Mouse (Mus musculus) embryonic facial prominence, embryonic 14.5 days (tissue): ENCODE measurements at regions not wholly inside any gene's neighbourhood (a gene's known extent, or its start where the extent isn't known, plus 50 kb on each side); places are given as distances from the start of the nearest gene placed in this dataset.

Source experiments
- ATAC-seq: fragments of 200-750 bp; cut with Nextera tagmentation; 2 replicates; pipeline ENCODE4 v1.8.0; 2017; ENCODE audit warnings: low read depth, moderate number of reproducible peaks, moderate TSS enrichment
- DNase-seq: peaks from one replicate; pipeline ENCODE4 v3.0.0-alpha.2; 2015; ENCODE audit warnings: low spot score
- H3K27ac ChIP-seq: fragments of 300-500 bp; sonication (generic); replicated peaks from 2 replicates; pipeline ENCODE4 v1.5.1; 2014; ENCODE audit warnings: low read depth, mild to moderate bottlenecking, low read length, moderate library complexity
- H3K27me3 ChIP-seq: fragments of 300-500 bp; sonication (generic); replicated peaks from 2 replicates; pipeline ENCODE4 v1.6.1; 2014; ENCODE audit warnings: low read length; ENCODE audit not compliant: control insufficient read depth, insufficient read depth
- H3K36me3 ChIP-seq: fragments of 300-500 bp; sonication (generic); 2 replicates; pipeline ENCODE4 v1.6.1; 2014; ENCODE audit warnings: low read length, mixed read lengths; ENCODE audit not compliant: control insufficient read depth, insufficient read depth
- H3K4me1 ChIP-seq: fragments of 300-500 bp; sonication (generic); 2 replicates; pipeline ENCODE4 v1.6.1; 2014; ENCODE audit warnings: antibody characterized with exemption, low read length; ENCODE audit not compliant: control insufficient read depth, insufficient read depth
- H3K4me2 ChIP-seq: fragments of 300-500 bp; sonication (generic); 2 replicates; pipeline ENCODE4 v1.6.1; 2014; ENCODE audit warnings: low read depth, mild to moderate bottlenecking, low read length, moderate library complexity, mixed read lengths
- H3K4me3 ChIP-seq: fragments of 300-500 bp; sonication (generic); 2 replicates; pipeline ENCODE4 v1.5.1; 2014; ENCODE audit warnings: low read depth, mild to moderate bottlenecking, low read length
- H3K9ac ChIP-seq: fragments of 300-500 bp; sonication (generic); 2 replicates; pipeline ENCODE4 v1.6.1; 2014; ENCODE audit warnings: low read depth, mild to moderate bottlenecking, low read length, moderate library complexity, mixed read lengths
- H3K9me3 ChIP-seq: fragments of 300-500 bp; sonication (generic); 2 replicates; pipeline ENCODE4 v1.6.1; 2016; ENCODE audit warnings: low read length; ENCODE audit not compliant: control insufficient read depth
- WGBS: fragments of 180-500 bp; shearing (Covaris S2); extraction: QIAGEN DNeasy Blood & Tissue Kit; methylation state at CpG from one replicate; pipeline ENCODE4 v1.1.7; 2014; 5-methylcytosine and 5-hydroxymethylcytosine counted together

DNA sequence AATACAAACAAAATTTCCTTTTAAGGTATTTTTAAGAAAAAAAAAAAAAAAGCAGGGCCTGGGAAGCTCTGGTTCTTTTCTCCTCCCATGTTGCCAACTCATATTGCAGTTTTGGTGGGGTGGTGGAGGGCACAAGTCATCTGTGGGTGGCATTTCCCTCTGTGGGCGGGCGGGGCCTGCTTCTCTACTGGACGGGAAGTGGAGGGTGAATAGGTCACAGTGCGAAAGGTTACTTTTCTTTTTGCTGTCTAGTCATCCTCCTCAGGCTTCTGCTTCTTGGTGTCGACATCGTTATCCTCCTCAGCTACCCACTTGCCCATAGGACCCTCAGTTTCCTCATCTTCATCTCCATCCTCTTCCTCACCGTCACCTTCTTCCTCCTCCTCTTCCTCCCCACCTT, 55.3 kb upstream of the Plcb1 start:
- H3K27me3 ChIP-seq = no peaks in the 10 kb centered on the region
- H3K4me1 ChIP-seq = no peaks in the 10 kb centered on the region
- no peaks in the 10 kb centered on the region for H3K36me3 ChIP-seq
- no peaks in the 10 kb centered on the region for H3K9me3 ChIP-seq
- DNase-seq (no peak), ATAC-seq (no peak)
- WGBS = 73% methylated on average over 7 of the region's 7 CpGs
- no peak overlapping the region for H3K9ac ChIP-seq
- no peak overlapping the region for H3K4me3 ChIP-seq
- no peak overlapping the region for H3K27ac ChIP-seq
- no peak overlapping the region for H3K4me2 ChIP-seq

DNA sequence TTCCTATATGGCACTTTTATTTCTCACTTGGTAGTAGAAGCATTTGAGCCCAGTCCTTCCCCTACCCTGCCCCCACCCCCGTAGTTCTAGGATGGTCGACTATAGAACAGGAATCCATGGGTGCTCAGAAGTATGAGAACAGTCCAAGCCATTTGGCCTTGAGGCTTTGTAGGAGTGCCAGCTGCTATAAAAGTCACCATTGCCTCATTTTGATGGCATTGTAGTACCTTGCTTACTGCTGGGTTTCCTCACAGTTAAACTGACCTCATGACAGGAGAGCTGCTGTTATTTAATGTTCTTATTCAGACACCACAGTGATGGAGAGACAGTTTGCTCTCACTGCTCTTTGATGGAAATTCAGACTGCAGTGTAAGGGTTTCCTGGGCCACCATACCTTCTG, 59.2 kb upstream of the Plcb1 start:
- 68% methylated on average over 2 of the region's 2 CpGs for WGBS
- Histone ChIP-seq H3K4me2 (no peak overlapping the region), H3K9me3 (no peaks in the 10 kb centered on the region), H3K4me3 (no peak overlapping the region), H3K27ac (no peak overlapping the region), H3K36me3 (no peaks in the 10 kb centered on the region), H3K4me1 (no peaks in the 10 kb centered on the region), H3K27me3 (no peaks in the 10 kb centered on the region), H3K9ac (no peak overlapping the region)
- DNase-seq = no peak
- no peak for ATAC-seq

DNA sequence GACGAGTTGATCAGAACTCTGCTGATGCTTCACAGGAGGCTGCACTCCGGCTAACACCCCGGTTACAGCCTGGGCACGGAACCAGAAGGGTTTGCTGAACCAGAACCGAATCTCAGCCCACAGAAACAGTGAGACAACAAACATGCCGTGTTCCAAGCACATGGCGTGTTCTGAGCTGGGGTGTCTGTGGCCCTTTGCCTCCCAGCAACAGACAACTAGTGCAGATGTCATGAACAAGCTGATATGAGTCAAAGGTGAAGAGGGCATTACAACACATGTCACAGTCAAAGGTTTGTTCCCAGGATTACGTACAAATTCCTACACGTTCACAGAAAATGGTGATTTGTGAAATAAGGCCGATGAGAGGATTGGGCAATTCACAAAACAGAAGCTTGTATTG, 61.8 kb upstream of the Plcb1 start:
- no peak overlapping the region for H3K4me2 ChIP-seq
- no peak overlapping the region for H3K4me3 ChIP-seq
- no peak overlapping the region for H3K27ac ChIP-seq
- H3K9me3 ChIP-seq = no peaks in the 10 kb centered on the region
- no peaks in the 10 kb centered on the region for H3K36me3 ChIP-seq
- no peaks in the 10 kb centered on the region for H3K27me3 ChIP-seq
- H3K4me1 ChIP-seq = no peaks in the 10 kb centered on the region
- no peak for DNase-seq
- ATAC-seq = no peak
- 58% methylated on average over 10 of the region's 10 CpGs for WGBS
- H3K9ac ChIP-seq = no peak overlapping the region

DNA sequence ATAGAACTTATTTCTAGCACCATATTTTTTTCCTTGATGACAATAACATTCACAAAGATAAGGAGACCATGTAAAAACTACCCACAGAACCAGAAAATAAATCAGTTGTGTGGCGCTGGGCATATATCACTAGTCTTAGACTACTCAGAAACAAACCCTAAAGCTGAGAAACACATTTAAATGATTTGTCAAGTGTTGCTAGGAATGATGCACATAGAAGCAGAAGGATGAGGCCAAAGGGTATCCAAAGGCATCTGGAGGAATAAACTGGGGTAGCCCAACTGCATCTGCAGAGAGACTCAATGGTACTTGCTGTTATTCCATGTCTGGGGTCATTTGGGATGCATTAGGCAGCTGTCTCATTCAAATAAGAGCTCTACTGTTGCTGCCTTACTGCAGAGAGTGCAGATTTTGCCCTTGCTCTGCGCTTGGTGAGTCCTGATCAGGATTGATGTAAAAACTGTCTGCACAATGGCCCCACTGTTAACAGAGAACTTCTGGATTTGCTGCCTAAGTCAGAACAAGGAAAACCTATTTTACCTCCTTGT, 68.0 kb upstream of the Plcb1 start:
- no peak overlapping the region for H3K4me3 ChIP-seq
- no peaks in the 10 kb centered on the region for H3K36me3 ChIP-seq
- no peaks in the 10 kb centered on the region for H3K4me1 ChIP-seq
- H3K9ac ChIP-seq = no peak overlapping the region
- peak; percentile 29 for DNase-seq
- WGBS = 61% methylated on average over 2 of the region's 2 CpGs
- no peak for ATAC-seq
- no peaks in the 10 kb centered on the region for H3K27me3 ChIP-seq
- H3K27ac ChIP-seq = no peak overlapping the region
- no peaks in the 10 kb centered on the region for H3K9me3 ChIP-seq
- H3K4me2 ChIP-seq = no peak overlapping the region

DNA sequence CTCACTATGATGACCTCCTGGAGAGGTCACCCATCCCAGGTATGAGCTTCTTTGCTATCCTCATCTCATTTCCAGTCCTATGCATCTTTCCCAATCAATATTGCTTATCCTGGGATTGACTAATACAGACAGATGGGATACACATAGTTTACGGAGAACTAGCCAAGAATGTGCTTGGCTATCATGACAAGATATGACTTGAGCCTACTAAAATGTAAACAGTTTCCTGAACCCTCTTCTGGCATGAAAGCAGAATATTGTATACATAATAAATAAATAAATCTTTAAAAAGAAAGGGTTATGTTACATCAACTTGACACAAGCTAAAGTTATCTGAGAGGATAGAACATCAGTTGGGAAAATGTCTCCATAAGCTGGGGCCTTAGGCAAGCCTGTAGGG, 69.3 kb upstream of the Plcb1 start:
- no peak for DNase-seq
- no peaks in the 10 kb centered on the region for H3K27me3 ChIP-seq
- H3K4me3 ChIP-seq = no peak overlapping the region
- H3K9me3 ChIP-seq = no peaks in the 10 kb centered on the region
- H3K36me3 ChIP-seq = no peaks in the 10 kb centered on the region
- 92% methylated on average over 1 of the region's 1 CpGs for WGBS
- no peak overlapping the region for H3K9ac ChIP-seq
- H3K4me2 ChIP-seq = no peak overlapping the region
- no peaks in the 10 kb centered on the region for H3K4me1 ChIP-seq
- ATAC-seq = no peak
- H3K27ac ChIP-seq = no peak overlapping the region

DNA sequence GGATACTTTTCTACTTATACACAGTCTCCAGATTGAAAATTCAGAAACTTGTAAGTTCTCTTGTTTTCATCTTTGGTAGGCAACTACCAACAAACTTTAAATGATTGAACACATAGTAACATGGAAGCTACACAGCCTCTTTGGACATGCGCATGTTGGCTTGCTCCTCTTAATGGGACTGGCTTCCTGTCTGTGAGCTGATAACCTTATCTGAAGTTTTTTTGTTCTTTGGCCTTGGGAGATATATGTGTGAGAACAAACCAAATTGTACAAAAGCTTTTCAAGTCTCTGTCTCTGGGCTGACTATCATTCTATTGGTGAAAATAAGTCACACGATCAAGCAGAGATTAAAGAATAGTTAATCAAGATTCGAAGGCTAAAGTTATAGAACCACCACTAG, 70.1 kb upstream of the Tmx4 start:
- no peaks in the 10 kb centered on the region for H3K36me3 ChIP-seq

DNA sequence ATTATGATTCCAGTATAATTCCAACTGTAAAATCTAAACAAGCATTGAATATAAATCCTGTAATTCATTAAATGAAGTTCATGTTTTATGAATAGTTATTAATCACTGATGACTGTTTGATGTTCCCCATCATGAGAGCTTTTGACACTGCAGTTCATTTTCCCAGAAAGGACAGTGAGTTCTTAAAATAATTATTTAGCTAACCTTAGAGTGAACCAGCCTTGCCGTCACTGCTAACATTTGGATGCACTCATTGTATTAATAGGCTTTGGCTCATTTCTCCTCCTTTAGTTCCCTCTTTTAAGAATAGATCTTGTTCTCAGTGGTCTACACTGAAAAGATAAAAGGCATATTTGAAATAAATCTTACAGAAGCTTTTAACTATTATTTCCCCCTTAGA, 64.8 kb upstream of the Tmx4 start:
- no peak overlapping the region for H3K4me3 ChIP-seq
- no peaks in the 10 kb centered on the region for H3K9me3 ChIP-seq
- H3K4me1 ChIP-seq = no peaks in the 10 kb centered on the region
- 56% methylated on average over 1 of the region's 1 CpGs for WGBS
- H3K27ac ChIP-seq = no peak overlapping the region
- no peak for DNase-seq
- H3K27me3 ChIP-seq = no peaks in the 10 kb centered on the region
- H3K4me2 ChIP-seq = no peak overlapping the region
- H3K36me3 ChIP-seq = no peaks in the 10 kb centered on the region
- no peak overlapping the region for H3K9ac ChIP-seq
- no peak for ATAC-seq

More for the DNA sequence above, 70.1 kb upstream of the Tmx4 start:
- ATAC-seq (no peak), DNase-seq (no peak)
- no peak overlapping the region for H3K4me2 ChIP-seq
- no peaks in the 10 kb centered on the region for H3K27me3 ChIP-seq
- no peaks in the 10 kb centered on the region for H3K4me1 ChIP-seq
- no peak overlapping the region for H3K9ac ChIP-seq
- WGBS = 92% methylated on average over 3 of the region's 3 CpGs
- no peaks in the 10 kb centered on the region for H3K9me3 ChIP-seq
- H3K27ac ChIP-seq = no peak overlapping the region
- H3K4me3 ChIP-seq = no peak overlapping the region

DNA sequence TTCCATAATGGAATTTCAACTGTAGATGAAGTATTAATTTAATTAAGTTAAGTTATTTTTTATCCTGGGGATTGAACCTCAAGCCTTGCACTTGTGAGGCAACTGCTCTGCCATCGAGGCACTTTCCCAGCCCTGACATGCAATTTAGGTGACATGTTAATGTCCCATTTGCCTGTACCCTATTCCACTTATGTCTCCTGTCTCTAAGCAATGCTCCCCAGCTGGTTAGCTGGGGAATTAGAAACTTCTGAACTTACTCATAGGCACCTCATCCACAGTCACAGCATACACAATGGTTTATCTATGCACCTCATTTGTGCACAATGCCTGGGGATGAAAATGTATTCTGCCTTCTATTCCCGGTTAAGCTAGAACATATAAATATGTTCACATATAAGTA, 59.1 kb upstream of the Tmx4 start:
- Histone ChIP-seq H3K9me3 (peaks cover 7% of the 10 kb centered on the region; the same call in 1 of the 2 replicates), H3K27ac (no peak overlapping the region), H3K27me3 (no peaks in the 10 kb centered on the region), H3K36me3 (no peaks in the 10 kb centered on the region), H3K4me2 (no peak overlapping the region), H3K4me3 (no peak overlapping the region), H3K9ac (no peak overlapping the region), H3K4me1 (no peaks in the 10 kb centered on the region)
- ATAC-seq = no peak
- 71% methylated on average over 2 of the region's 2 CpGs for WGBS
- DNase-seq = no peak

DNA sequence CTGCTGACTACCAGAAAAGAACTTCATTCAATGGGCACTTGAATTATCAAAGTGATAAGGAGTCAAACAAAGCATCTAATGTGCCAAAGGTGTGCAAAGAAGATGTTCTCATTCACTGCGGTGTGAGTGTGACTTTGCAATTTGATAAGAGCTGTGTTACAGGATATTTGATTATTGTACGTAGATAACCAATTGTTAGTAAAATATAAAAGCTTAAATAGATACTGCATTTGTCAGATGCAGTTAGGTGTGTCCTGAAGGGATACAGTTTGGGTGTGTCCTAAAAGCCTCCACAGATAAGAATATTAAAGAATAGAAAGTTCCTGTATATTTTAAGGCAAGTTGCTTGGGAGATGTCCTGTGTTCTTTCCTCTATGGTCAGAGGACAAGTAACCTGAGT, 53.5 kb upstream of the Tmx4 start:
- no peak overlapping the region for H3K4me2 ChIP-seq
- ATAC-seq (no peak), DNase-seq (no peak)
- H3K4me3 ChIP-seq = no peak overlapping the region
- H3K9me3 ChIP-seq = peaks cover 7% of the 10 kb centered on the region; the same call in 1 of the 2 replicates
- H3K27ac ChIP-seq = no peak overlapping the region
- no peak overlapping the region for H3K9ac ChIP-seq
- H3K4me1 ChIP-seq = no peaks in the 10 kb centered on the region
- H3K36me3 ChIP-seq = no peaks in the 10 kb centered on the region
- H3K27me3 ChIP-seq = no peaks in the 10 kb centered on the region
- WGBS = 92% methylated on average over 2 of the region's 2 CpGs
